Mouse (Mus musculus): ENCODE data around the gene Rasal2. TPM values are rescaled to one million over a fixed set of nuclear protein-coding genes. Genes with fewer than 3 reads are reported as not detected.

The Rasal2 gene
- total and polyA plus RNA-seq, 3 experiments: 5.1 to 23.2 (median 22.2) TPM

GRCm38 (mm10) chr1:157454876-157455275 lies 42.5 kb upstream of the Rasal2 start:
- intact Hi-C loops (cut with DNase I): loop anchor here (5.0 kb wide), 1 partner anchor 173 kb away; no protein-coding TSS in a partner anchor
- H3K79me2 ChIP-seq (replicated peaks; ENCODE audit: control insufficient read depth, insufficient read depth, low read length): no peaks in the 10 kb centered on the region
- no peak overlapping the region for H3K9ac ChIP-seq (ENCODE audit: low read depth, low read length)
- no peak overlapping the region for H3K4me3 ChIP-seq
- no peaks in the 10 kb centered on the region for H3K27me3 ChIP-seq (ENCODE audit: control insufficient read depth, insufficient read depth, low read length)
- WGBS: 73% methylated on average over 6 of the region's 6 CpGs
- H3K36me3 ChIP-seq (ENCODE audit: control insufficient read depth, insufficient read depth, low read length): peaks cover 4% of the 10 kb centered on the region
- TF ChIP-seq CTCF (IDR thresholded peaks at IDR 0.05): no peak
- TF ChIP-seq EP300 (IDR thresholded peaks at IDR 0.05; ENCODE audit: insufficient read depth, low read depth, low read length): no peak
- TF ChIP-seq POLR2A (IDR thresholded peaks at IDR 0.05; ENCODE audit: insufficient read depth, low read depth, low read length): no peak
- peaks cover 6% of the 10 kb centered on the region for H3K4me1 ChIP-seq (ENCODE audit: control insufficient read depth, insufficient read depth, low read length)
- no peak for DNase-seq
- no peak overlapping the region for H3K27ac ChIP-seq

- no peaks in the 10 kb centered on the region for H3K79me2 ChIP-seq (replicated peaks; ENCODE audit: control insufficient read depth, insufficient read depth, low read length)
- H3K4me1 ChIP-seq (ENCODE audit: control insufficient read depth, insufficient read depth, low read length): peaks cover 15% of the 10 kb centered on the region
- WGBS: 83% methylated on average over 5 of the region's 5 CpGs
- H3K9ac ChIP-seq (ENCODE audit: low read depth, low read length): no peak overlapping the region
- H3K27me3 ChIP-seq (ENCODE audit: control insufficient read depth, insufficient read depth, low read length): no peaks in the 10 kb centered on the region
- no peak overlapping the region for H3K27ac ChIP-seq
- intact Hi-C loops (cut with DNase I): no loop called here
- peaks cover 6% of the 10 kb centered on the region for H3K36me3 ChIP-seq (ENCODE audit: control insufficient read depth, insufficient read depth, low read length)
- H3K4me3 ChIP-seq: no peak overlapping the region
- no peak for DNase-seq
- TF ChIP-seq POLR2A (IDR thresholded peaks at IDR 0.05; ENCODE audit: insufficient read depth, low read depth, low read length) (no peak), EP300 (IDR thresholded peaks at IDR 0.05; ENCODE audit: insufficient read depth, low read depth, low read length) (no peak), CTCF (IDR thresholded peaks at IDR 0.05) (no peak)
Observed at GRCm38 (mm10) chr1:157452759-157453549, 40.6 kb upstream of the Rasal2 start.

GRCm38 (mm10) chr1:157452284-157452683 lies 39.9 kb upstream of the Rasal2 start:
- H3K4me3 ChIP-seq: no peak overlapping the region
- peaks cover 15% of the 10 kb centered on the region for H3K4me1 ChIP-seq (ENCODE audit: control insufficient read depth, insufficient read depth, low read length)
- intact Hi-C loops (cut with DNase I): no loop called here
- no peak overlapping the region for H3K9ac ChIP-seq (ENCODE audit: low read depth, low read length)
- WGBS: 72% methylated on average over 3 of the region's 3 CpGs
- no peak overlapping the region for H3K27ac ChIP-seq
- TF ChIP-seq CTCF (IDR thresholded peaks at IDR 0.05) (no peak), POLR2A (IDR thresholded peaks at IDR 0.05; ENCODE audit: insufficient read depth, low read depth, low read length) (no peak), EP300 (IDR thresholded peaks at IDR 0.05; ENCODE audit: insufficient read depth, low read depth, low read length) (no peak)
- no peaks in the 10 kb centered on the region for H3K27me3 ChIP-seq (ENCODE audit: control insufficient read depth, insufficient read depth, low read length)
- H3K79me2 ChIP-seq (replicated peaks; ENCODE audit: control insufficient read depth, insufficient read depth, low read length): no peaks in the 10 kb centered on the region
- no peak for DNase-seq
- peaks cover 6% of the 10 kb centered on the region for H3K36me3 ChIP-seq (ENCODE audit: control insufficient read depth, insufficient read depth, low read length)

GRCm38 (mm10) chr1:157449981-157450636 lies 37.7 kb upstream of the Rasal2 start:
- no peaks in the 10 kb centered on the region for H3K79me2 ChIP-seq (replicated peaks; ENCODE audit: control insufficient read depth, insufficient read depth, low read length)
- peak overlapping the region; percentile 47 for H3K9ac ChIP-seq (ENCODE audit: low read depth, low read length)
- TF ChIP-seq CTCF (IDR thresholded peaks at IDR 0.05) (no peak), EP300 (IDR thresholded peaks at IDR 0.05; ENCODE audit: insufficient read depth, low read depth, low read length) (peak; percentile 99), POLR2A (IDR thresholded peaks at IDR 0.05; ENCODE audit: insufficient read depth, low read depth, low read length) (peak; percentile 66)
- peaks cover 21% of the 10 kb centered on the region for H3K4me1 ChIP-seq (ENCODE audit: control insufficient read depth, insufficient read depth, low read length)
- intact Hi-C loops (cut with DNase I): loop anchor here (5.0 kb wide), 2 partner anchors 87 to 163 kb away; no protein-coding TSS in a partner anchor
- H3K27ac ChIP-seq: peak overlapping the region; percentile 93
- H3K36me3 ChIP-seq (ENCODE audit: control insufficient read depth, insufficient read depth, low read length): peaks cover 10% of the 10 kb centered on the region
- peak; percentile 71 to 86 for DNase-seq
- no peaks in the 10 kb centered on the region for H3K27me3 ChIP-seq (ENCODE audit: control insufficient read depth, insufficient read depth, low read length)
- 11% methylated on average over 21 of the region's 21 CpGs for WGBS
- H3K4me3 ChIP-seq: peak overlapping the region; percentile 7; the same call in 1 of the 2 replicates

GRCm38 (mm10) chr1:157449532-157449931 lies 37.1 kb upstream of the Rasal2 start:
- no peak for TF ChIP-seq CTCF (IDR thresholded peaks at IDR 0.05)
- no peak for TF ChIP-seq POLR2A (IDR thresholded peaks at IDR 0.05; ENCODE audit: insufficient read depth, low read depth, low read length)
- no peak for TF ChIP-seq EP300 (IDR thresholded peaks at IDR 0.05; ENCODE audit: insufficient read depth, low read depth, low read length)
- Histone ChIP-seq H3K27me3 (ENCODE audit: control insufficient read depth, insufficient read depth, low read length) (no peaks in the 10 kb centered on the region), H3K9ac (ENCODE audit: low read depth, low read length) (peak overlapping the region; percentile 47), H3K27ac (peak overlapping the region; percentile 93), H3K36me3 (ENCODE audit: control insufficient read depth, insufficient read depth, low read length) (peaks cover 10% of the 10 kb centered on the region), H3K79me2 (replicated peaks; ENCODE audit: control insufficient read depth, insufficient read depth, low read length) (no peaks in the 10 kb centered on the region), H3K4me3 (peak overlapping the region; percentile 7; the same call in 1 of the 2 replicates), H3K4me1 (ENCODE audit: control insufficient read depth, insufficient read depth, low read length) (peaks cover 23% of the 10 kb centered on the region)
- peak; percentile 48 to 63 for DNase-seq
- intact Hi-C loops (cut with DNase I): loop anchor here (5.0 kb wide), 2 partner anchors 88 to 162 kb away; no protein-coding TSS in a partner anchor
- 6% methylated on average over 10 of the region's 10 CpGs for WGBS

Data from heart, adult 2 months (tissue).